Mouse (Mus musculus): ENCODE results near the gene Elovl5. TPM values are rescaled to one million over a fixed set of nuclear protein-coding genes. Genes with fewer than 3 reads are reported as not detected.

Gene Elovl5
- polyA plus RNA-seq, 1 experiment from 2014 or later = 91.2 TPM

DNA sequence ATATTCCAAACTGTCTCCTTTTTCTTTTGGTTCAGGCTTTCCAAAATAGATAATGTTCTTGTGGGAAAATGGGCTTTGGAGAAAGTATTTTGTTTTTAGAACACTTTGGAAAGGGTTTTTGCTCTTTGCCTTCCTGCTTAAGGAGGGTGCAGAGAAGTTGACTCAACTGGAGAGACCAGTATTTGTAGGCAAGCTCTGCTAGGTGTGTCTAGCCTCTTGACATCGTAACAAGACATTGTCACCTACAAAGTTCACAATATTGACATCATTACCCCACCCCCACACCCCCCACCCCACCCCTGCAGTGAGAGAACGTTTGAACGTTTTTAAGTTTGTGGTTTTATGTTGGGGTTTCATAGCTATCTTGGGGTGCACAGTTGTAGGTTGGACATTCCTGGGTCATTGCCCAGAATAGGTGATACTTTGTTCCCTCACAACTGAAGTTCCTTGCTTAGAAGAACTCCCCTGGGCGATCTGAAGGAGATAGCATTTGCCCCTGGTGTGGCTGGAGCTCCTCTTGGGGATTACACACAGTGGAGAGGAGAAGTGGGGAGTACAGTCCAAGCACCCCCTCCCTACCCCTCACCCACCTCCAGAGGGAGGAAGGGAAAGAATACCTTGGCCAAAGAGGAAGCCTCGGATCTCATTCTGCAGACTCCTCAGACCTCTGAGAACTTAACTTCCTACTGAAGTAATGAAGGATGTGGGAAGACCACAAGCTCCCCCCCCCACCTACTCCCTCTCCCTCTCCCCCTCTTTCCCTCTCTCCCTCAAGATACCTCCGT, 48.8 kb downstream of the Elovl5 start:
- Histone ChIP-seq H3K27ac (ENCODE audit: low read depth, low read length) (no peak overlapping the region), H3K4me1 (ENCODE audit: control insufficient read depth, insufficient read depth, low read length) (peaks cover 31% of the 10 kb centered on the region), H3K4me3 (ENCODE audit: low read depth, low read length) (no peak overlapping the region), H3K9me3 (replicated peaks; ENCODE audit: control insufficient read depth, low read length) (no peaks in the 10 kb centered on the region), H3K36me3 (ENCODE audit: control insufficient read depth, insufficient read depth, low read length) (no peaks in the 10 kb centered on the region; the same call in 1 of the 2 replicates), H3K4me2 (no peak overlapping the region), H3K27me3 (ENCODE audit: control insufficient read depth, insufficient read depth, low read length) (no peaks in the 10 kb centered on the region), H3K9ac (ENCODE audit: low read depth, low read length) (no peak overlapping the region)
- ATAC-seq (replicated peaks; ENCODE audit: insufficient number of reproducible peaks, low FRiP score, low TSS enrichment) = no peak
- 79% methylated on average over 6 of the region's 6 CpGs for WGBS (ENCODE audit: insufficient replicate concordance)

GRCm38 (mm10) chr9:77966861-77967260, 49.7 kb downstream of the Elovl5 start:
- Histone ChIP-seq H3K4me3 (ENCODE audit: low read depth, low read length) (no peak overlapping the region), H3K36me3 (ENCODE audit: control insufficient read depth, insufficient read depth, low read length) (no peaks in the 10 kb centered on the region; the same call in 1 of the 2 replicates), H3K4me2 (no peak overlapping the region), H3K9ac (ENCODE audit: low read depth, low read length) (no peak overlapping the region), H3K27me3 (ENCODE audit: control insufficient read depth, insufficient read depth, low read length) (no peaks in the 10 kb centered on the region), H3K27ac (ENCODE audit: low read depth, low read length) (no peak overlapping the region), H3K4me1 (ENCODE audit: control insufficient read depth, insufficient read depth, low read length) (peaks cover 31% of the 10 kb centered on the region), H3K9me3 (replicated peaks; ENCODE audit: control insufficient read depth, low read length) (no peaks in the 10 kb centered on the region)
- WGBS (ENCODE audit: insufficient replicate concordance) = 83% methylated on average over 7 of the region's 7 CpGs
- ATAC-seq (replicated peaks; ENCODE audit: insufficient number of reproducible peaks, low FRiP score, low TSS enrichment) = no peak

DNA sequence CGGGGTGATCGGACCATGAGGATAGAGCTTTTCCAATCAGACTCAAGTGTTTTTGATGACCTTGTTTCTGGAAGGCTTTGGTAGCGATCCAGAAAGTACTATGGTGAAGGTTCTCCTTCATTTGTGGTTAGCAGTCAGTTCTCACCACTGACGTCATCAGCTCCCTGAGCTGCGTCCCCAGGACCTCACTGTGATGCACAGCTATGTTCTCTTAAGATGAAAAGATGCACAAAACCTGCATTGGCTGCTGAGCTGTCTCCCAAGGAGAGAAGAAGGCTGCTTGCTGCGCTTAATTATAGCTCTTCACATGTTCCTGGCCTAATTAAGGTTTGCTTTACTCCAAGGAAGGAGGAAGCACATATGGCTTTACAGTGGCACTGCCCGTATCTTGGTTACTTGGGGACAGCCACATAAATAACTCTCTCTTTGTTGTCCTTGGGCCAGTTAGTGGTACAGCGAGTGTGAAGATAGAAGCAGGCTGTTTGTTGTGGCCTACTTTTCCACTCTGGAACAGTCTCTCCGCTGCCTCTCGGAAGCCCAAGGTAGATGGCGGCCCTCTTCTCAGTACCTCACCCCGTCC, 50.5 kb downstream of the Elovl5 start:
- ATAC-seq (replicated peaks; ENCODE audit: insufficient number of reproducible peaks, low FRiP score, low TSS enrichment) = no peak
- Histone ChIP-seq H3K27me3 (ENCODE audit: control insufficient read depth, insufficient read depth, low read length) (no peaks in the 10 kb centered on the region), H3K9ac (ENCODE audit: low read depth, low read length) (no peak overlapping the region), H3K4me3 (ENCODE audit: low read depth, low read length) (no peak overlapping the region), H3K9me3 (replicated peaks; ENCODE audit: control insufficient read depth, low read length) (no peaks in the 10 kb centered on the region), H3K27ac (ENCODE audit: low read depth, low read length) (no peak overlapping the region), H3K4me1 (ENCODE audit: control insufficient read depth, insufficient read depth, low read length) (peaks cover 31% of the 10 kb centered on the region), H3K4me2 (no peak overlapping the region), H3K36me3 (ENCODE audit: control insufficient read depth, insufficient read depth, low read length) (no peaks in the 10 kb centered on the region)
- WGBS (ENCODE audit: insufficient replicate concordance) = 87% methylated on average over 12 of the region's 12 CpGs

GRCm38 (mm10) chr9:77969192-77969953, 52.2 kb downstream of the Elovl5 start:
- no peak for ATAC-seq (replicated peaks; ENCODE audit: insufficient number of reproducible peaks, low FRiP score, low TSS enrichment)
- no peak overlapping the region for H3K4me2 ChIP-seq
- peak overlapping the region; percentile 54 for H3K27ac ChIP-seq (ENCODE audit: low read depth, low read length)
- no peaks in the 10 kb centered on the region for H3K27me3 ChIP-seq (ENCODE audit: control insufficient read depth, insufficient read depth, low read length)
- H3K36me3 ChIP-seq (ENCODE audit: control insufficient read depth, insufficient read depth, low read length) = no peaks in the 10 kb centered on the region
- 56% methylated on average over 6 of the region's 6 CpGs for WGBS (ENCODE audit: insufficient replicate concordance)
- no peak overlapping the region for H3K9ac ChIP-seq (ENCODE audit: low read depth, low read length)
- H3K9me3 ChIP-seq (replicated peaks; ENCODE audit: control insufficient read depth, low read length) = no peaks in the 10 kb centered on the region
- H3K4me1 ChIP-seq (ENCODE audit: control insufficient read depth, insufficient read depth, low read length) = peaks cover 20% of the 10 kb centered on the region
- no peak overlapping the region for H3K4me3 ChIP-seq (ENCODE audit: low read depth, low read length)

- H3K36me3 ChIP-seq (ENCODE audit: control insufficient read depth, insufficient read depth, low read length) = peaks cover 25% of the 10 kb centered on the region
- ATAC-seq (replicated peaks; ENCODE audit: insufficient number of reproducible peaks, low FRiP score, low TSS enrichment) = 0 out of 2 replicates have a peak, but pooled peaks have one; percentile 31
- H3K4me2 ChIP-seq = no peak overlapping the region
- 61% methylated on average over 7 of the region's 7 CpGs for WGBS (ENCODE audit: insufficient replicate concordance)
- 0 out of 2 replicates have a peak, but pooled peaks cover 6% of the 10 kb centered on the region for H3K4me1 ChIP-seq (ENCODE audit: control insufficient read depth, insufficient read depth, low read length)
- H3K9me3 ChIP-seq (replicated peaks; ENCODE audit: control insufficient read depth, low read length) = no peaks in the 10 kb centered on the region
- H3K27me3 ChIP-seq (ENCODE audit: control insufficient read depth, insufficient read depth, low read length) = no peaks in the 10 kb centered on the region
- peak overlapping the region; percentile 3; the same call in 1 of the 2 replicates for H3K27ac ChIP-seq (ENCODE audit: low read depth, low read length)
- H3K4me3 ChIP-seq (ENCODE audit: low read depth, low read length) = no peak overlapping the region
- no peak overlapping the region for H3K9ac ChIP-seq (ENCODE audit: low read depth, low read length)
Observed at GRCm38 (mm10) chr9:77979000-77979399, 61.8 kb downstream of the Elovl5 start.

DNA sequence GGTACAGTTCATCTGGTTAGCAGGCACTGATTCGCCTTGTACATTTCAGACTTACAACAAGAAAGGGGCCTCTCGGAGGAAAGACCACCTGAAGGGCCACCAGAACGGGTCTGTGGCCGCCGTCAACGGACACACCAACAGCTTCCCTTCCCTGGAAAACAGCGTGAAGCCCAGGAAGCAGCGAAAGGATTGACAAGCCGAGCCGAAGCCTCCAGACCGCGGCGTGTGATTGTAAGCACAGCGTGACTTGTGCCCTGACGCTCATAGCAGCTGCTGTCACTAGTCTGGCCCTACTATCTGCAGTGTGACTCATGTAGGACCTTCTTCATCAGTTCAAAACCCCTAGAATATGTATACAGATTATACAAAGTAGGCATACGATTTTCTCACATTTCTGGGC, 65.5 kb downstream of the Elovl5 start:
- H3K36me3 ChIP-seq (ENCODE audit: control insufficient read depth, insufficient read depth, low read length) = peaks cover 12% of the 10 kb centered on the region

GRCm38 (mm10) chr9:77983521-77983920, 66.4 kb downstream of the Elovl5 start:
- H3K27me3 ChIP-seq (ENCODE audit: control insufficient read depth, insufficient read depth, low read length) = no peaks in the 10 kb centered on the region
- no peak overlapping the region for H3K4me2 ChIP-seq
- no peak for ATAC-seq (replicated peaks; ENCODE audit: insufficient number of reproducible peaks, low FRiP score, low TSS enrichment)
- H3K27ac ChIP-seq (ENCODE audit: low read depth, low read length) = no peak overlapping the region
- no peak overlapping the region for H3K9ac ChIP-seq (ENCODE audit: low read depth, low read length)
- H3K4me3 ChIP-seq (ENCODE audit: low read depth, low read length) = no peak overlapping the region
- peaks cover 12% of the 10 kb centered on the region for H3K36me3 ChIP-seq (ENCODE audit: control insufficient read depth, insufficient read depth, low read length)
- 74% methylated on average over 6 of the region's 6 CpGs for WGBS (ENCODE audit: insufficient replicate concordance)
- peaks cover 11% of the 10 kb centered on the region; the same call in 1 of the 2 replicates for H3K4me1 ChIP-seq (ENCODE audit: control insufficient read depth, insufficient read depth, low read length)
- no peaks in the 10 kb centered on the region for H3K9me3 ChIP-seq (replicated peaks; ENCODE audit: control insufficient read depth, low read length)

More for the DNA sequence above, 65.5 kb downstream of the Elovl5 start:
- Histone ChIP-seq H3K9ac (ENCODE audit: low read depth, low read length) (no peak overlapping the region), H3K9me3 (replicated peaks; ENCODE audit: control insufficient read depth, low read length) (no peaks in the 10 kb centered on the region), H3K4me3 (ENCODE audit: low read depth, low read length) (no peak overlapping the region), H3K4me1 (ENCODE audit: control insufficient read depth, insufficient read depth, low read length) (peaks cover 12% of the 10 kb centered on the region; the same call in 1 of the 2 replicates), H3K27me3 (ENCODE audit: control insufficient read depth, insufficient read depth, low read length) (no peaks in the 10 kb centered on the region), H3K4me2 (no peak overlapping the region), H3K27ac (ENCODE audit: low read depth, low read length) (no peak overlapping the region)
- WGBS (ENCODE audit: insufficient replicate concordance) = 87% methylated on average over 16 of the region's 16 CpGs
- ATAC-seq (replicated peaks; ENCODE audit: insufficient number of reproducible peaks, low FRiP score, low TSS enrichment) = no peak

DNA sequence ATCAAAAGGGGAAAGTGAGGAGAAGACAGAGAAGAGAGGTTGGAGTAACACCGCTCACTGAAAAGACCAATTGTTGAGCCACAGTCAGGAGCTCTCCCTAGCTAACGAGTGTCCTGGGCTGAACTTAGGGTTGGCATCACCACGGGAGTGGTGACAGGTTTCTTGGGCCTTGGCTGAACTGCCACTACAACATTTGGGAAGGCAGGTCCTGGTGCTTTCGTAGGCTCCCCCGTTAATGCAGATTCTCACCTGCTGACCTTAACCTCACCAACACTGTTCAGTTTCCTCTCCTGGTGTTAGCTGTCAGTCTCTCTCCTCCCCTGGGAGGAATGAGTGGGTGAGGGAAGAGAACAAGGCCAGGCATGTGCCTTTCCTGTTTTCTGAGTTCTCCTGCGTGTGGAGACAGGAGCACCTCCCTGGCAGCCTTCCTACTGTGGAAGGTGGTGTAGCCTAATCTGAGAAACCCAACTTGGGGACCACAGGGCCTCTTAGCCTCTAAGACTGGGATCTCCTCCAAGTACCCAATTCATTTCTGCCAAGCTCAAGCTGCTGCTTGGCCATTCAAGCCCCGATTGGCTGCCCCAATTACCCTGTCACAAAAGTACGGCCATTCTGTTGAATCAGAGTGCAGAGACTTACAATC, 69.1 kb downstream of the Elovl5 start:
- Histone ChIP-seq H3K9ac (ENCODE audit: low read depth, low read length) (no peak overlapping the region), H3K9me3 (replicated peaks; ENCODE audit: control insufficient read depth, low read length) (no peaks in the 10 kb centered on the region), H3K36me3 (ENCODE audit: control insufficient read depth, insufficient read depth, low read length) (peaks cover 12% of the 10 kb centered on the region), H3K4me2 (no peak overlapping the region), H3K4me3 (ENCODE audit: low read depth, low read length) (no peak overlapping the region), H3K4me1 (ENCODE audit: control insufficient read depth, insufficient read depth, low read length) (peaks cover 10% of the 10 kb centered on the region), H3K27me3 (ENCODE audit: control insufficient read depth, insufficient read depth, low read length) (no peaks in the 10 kb centered on the region), H3K27ac (ENCODE audit: low read depth, low read length) (no peak overlapping the region)
- ATAC-seq (replicated peaks; ENCODE audit: insufficient number of reproducible peaks, low FRiP score, low TSS enrichment) = no peak
- 65% methylated on average over 8 of the region's 8 CpGs for WGBS (ENCODE audit: insufficient replicate concordance)
